Mouse (Mus musculus): Measurements from ENCODE around the gene Ret.

Ret gene

DNA sequence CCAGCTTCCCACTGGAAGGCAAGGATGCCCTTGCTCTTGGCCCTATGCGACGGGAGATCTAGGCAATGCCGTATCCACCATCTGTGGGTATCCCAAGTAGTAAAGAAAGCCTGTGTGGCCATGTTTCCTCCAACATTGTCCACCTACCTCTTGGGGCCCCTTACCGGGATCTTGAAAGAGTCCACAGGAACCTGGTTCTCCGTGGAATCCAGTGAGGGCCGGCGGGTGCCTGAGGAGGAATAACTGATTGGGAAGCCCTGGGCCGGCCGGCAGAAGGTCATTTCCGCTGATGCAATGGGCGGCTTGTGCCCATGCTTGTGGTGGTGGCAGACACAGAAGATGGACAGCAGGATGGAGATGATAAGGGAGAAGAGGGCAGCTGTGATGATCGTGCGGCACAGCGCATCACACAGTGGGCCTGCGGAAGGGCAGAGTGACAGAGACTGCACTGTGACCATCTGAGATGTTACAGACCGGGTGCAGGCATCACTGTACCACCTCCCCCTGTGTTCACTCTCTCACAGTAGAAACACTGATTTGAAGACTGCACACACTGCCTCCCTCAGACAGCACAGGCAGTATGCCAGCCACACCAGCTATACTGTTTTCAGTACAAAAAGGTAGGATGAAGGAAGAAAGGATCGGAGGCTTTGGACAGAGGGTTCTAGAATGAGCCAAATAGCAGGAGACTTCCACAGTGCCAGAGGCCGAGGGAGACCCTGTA is 24.1 kb downstream of the Ret start:
- no peak for DNase-seq

DNA sequence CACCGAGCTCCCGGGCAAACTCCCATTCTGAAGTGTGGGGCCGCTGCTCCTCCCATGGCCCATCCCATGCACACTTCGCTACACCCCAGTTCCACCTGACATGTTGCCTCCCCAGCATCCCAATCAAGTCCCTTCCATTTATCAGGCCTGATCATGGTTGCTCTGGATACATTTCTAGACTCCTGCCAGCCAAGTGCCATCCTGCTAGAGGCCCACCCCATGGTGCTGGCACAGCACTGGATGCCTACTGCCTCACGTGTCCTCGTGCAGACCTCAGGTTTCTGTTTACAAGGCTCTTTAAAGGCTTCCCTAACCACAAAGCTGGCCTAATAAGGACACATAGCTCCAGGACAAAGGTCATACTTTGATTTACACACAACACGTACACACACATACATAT is 26.1 kb downstream of the Ret start:
- no peak for DNase-seq

DNA sequence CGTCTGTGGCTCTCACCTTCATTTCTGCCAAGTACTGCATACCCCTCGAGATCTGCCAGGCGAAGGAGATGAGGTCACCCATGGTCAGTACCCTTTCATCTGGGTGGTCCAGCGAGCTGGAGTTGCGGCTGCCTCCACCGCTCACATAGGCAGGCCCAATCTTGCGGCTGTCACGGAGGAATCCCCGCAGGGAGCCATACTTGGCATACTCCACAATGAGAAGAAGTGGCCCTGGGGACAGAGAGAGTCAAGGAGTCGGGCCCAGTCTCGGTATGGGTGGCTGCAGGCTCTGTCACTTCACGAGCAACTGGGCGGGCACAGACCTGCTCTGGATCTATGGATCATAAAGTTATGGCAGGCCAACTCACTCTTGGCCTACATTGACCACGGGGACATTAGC is 29.4 kb downstream of the Ret start:
- no peak for DNase-seq

DNA sequence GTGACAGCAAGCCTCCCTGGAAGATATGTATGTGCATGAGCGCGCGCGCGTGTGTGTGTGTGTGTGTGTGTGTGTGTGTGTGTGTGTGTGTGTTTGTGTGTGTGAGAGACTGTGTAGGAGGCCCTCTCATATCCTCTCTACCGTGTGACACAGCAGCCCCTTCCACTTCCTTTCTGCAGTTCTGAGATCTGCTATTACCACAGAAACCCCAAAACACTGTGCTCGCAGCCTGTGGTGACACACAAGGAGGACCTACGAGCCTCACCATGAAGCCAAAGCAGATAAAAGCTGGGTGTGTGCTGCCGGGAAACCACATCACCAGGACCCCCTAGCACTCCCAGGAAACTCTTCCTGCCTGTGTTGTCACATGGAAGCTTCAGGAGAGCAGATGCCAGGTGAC is 30.5 kb downstream of the Ret start:
- peak; percentile 29 to 69 for DNase-seq

DNA sequence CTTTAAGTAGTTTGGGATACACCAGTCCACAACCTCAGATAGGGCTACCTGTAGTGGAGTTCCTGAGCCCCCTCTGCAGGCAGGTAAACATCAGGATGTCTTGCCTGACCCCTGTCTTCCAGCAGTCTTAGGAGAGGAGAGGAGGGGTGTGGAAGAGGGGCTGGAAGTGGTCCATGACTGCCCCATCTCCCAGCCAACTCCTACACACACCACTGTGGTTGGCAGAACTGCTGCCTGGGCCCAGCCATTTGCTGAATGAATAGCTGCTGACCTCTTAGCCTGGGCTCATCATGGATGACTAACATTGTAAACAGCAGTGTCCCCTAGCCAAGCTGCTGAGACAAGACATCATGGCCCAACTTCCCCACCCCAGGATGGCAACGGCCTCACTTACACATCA is 32.0 kb downstream of the Ret start:
- DNase-seq = no peak

DNA sequence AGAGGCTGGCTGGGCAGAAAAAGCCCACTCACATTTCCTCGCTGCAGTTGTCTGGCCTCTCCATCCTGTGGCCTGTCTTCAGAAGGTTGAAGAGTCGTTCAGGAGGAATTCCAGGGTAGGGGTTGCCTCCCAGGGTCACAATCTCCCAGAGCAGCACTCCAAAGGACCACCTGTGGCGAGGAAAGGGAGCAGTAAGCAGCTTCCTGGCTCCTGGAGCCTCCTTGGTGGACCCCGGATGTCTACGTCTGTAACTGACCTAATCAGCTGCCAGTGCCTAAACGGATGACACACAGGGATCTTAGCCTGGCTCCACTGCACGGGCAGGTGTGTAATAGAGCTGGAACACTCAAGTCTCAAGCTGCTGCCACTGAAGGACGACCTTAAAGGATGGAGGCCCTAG is 32.8 kb downstream of the Ret start:
- DNase-seq = no peak

GRCm38 (mm10) chr6:118163086-118163485 is 34.4 kb downstream of the Ret start:
- DNase-seq = no peak

DNA sequence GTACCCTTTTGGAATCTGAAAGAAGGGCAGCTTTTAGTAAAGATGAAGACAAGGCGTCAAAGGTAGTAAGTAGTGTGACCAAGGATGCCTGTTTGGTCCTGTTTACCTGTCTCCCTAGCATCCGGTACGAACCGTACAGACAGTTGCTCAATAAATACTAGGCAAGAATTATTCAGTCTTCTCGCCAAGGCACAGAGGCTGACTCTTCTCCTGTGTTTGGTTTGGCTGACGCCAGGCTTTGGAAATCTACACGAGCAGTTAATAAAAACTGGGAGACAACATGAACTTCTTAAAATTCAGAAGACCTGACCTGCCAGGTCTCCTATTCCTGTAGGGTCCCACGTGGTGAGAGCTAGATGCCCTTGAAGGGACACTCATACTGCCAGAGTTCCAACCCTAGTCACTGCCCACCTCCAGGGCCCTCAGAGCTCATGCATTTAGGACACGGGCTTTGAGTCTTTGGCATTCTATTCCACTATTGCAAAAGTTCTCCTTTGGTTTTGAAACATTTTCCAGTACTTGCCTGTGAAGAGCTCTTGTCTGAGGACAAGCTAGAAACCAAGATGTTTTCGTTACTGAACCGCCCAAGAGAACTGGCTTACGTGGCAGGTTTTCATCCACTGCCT is 34.9 kb downstream of the Ret start:
- no peak for DNase-seq

DNA sequence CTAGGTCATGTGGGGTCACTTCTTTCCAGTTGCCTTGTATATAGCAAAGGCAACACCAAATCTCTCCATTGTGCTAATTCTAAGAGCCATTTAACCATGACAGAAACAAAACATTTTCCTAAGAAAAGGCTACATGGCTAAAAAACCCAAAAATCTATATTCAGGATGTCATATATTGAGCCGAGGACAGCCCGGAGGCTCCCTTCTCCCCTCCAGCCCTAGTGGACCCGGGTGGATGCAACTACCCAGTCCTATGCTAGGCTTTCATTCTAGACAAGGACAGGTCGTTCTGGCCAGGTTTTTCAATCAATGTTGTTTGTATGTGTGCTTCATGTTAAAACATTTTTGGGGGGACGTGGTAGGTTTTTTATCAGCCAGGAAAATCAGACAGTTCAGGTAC is 44.4 kb downstream of the Ret start:
- no peak for DNase-seq

GRCm38 (mm10) chr6:118150988-118151387 is 46.5 kb downstream of the Ret start:
- DNase-seq = no peak

DNA sequence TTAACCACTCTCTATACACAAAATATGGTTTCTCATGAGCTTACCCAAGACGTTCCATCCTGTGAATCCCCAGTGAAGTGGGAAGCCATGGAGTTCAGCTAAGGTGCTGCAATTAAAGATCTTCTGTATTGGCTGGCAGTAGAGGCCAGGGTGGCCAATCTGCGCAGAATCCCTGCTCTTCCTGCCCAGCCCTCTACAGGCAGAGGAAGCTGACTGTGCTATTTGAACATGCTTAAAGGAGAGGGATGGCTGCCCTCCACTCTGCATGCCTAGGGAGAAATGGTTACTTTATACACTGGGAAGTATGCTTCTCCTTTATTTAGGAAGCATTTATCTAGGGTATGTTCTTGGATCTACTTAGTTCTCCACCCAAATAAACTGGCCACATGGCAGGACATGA is 47.0 kb downstream of the Ret start:
- DNase-seq = no peak

- no peak for DNase-seq
Observed at GRCm38 (mm10) chr6:118150128-118150527, 47.4 kb downstream of the Ret start.

DNA sequence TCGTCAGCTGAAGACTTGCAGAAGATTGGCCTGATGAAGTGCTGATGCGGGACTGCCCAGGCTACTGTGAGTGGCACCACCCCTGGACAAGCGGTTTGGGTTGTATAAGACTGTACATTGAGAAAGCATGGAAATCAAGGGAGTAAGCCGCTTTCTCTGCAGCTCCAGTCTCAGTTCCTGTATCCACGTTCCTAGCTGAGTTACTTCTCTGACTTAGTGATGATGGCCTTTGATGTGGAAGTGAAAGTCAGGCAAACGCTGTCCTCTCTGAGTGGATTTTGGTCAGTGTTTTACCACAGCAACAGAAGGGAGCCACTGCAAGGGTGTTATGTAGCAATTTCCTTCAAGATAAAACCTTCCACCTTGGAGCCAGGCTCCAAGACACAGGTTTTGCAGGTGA is 56.6 kb downstream of the Ret start:
- DNase-seq = no peak

DNA sequence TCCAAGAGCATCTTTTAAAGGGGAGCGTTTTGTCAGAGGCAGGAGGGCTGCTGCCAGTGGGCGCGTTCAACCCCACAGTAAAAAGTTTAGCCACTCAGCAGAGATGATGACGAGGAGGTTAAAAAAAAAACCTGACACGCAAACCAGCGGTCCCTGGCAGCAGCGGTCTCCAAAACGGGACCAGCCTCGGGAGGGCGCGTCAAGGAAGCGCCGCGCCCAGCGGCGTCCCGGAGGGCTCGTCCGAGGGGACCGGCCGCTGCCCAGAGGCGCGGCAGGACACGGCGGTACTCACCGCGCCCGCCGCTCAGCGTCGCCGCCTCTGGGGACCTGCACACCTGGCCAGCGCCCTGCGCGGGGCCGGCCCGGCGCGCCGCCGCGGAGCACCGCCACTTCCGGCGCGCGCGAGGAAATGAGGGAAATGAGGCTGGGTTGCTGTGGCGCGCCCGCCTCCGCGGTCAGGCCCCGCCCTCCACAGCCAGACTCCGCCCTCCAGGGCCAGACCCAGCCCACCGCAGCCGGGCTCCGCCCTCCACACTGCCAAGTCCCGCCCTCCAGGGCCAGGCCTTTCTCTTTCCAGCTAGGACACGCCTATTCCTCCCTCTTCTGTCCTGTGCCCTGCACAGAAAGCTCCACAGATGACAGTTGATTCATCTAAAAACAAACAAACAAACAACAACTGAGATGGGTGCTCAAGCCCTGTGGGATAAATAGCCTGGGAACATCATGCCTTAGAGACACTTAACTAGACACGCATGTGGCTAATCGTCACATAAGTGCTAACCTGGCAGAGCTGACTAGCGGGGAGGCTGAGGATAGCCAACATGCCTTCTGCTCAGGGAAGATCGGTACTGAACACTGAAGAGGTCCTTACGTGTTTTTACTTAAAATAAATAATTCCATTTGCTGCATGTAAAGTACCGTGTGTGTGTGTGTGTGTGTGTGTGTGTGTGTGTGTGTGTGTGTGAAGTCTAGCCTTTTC is 58.5 kb downstream of the Ret start, which contains the start of gene Csgalnact2:
Csgalnact2 (minus strand) TSS at position 410 of the 979 bp plus-strand sequence.
- DNase-seq = peak; percentile 77 to 84

GRCm38 (mm10) chr6:118137148-118137547 is 60.4 kb downstream of the Ret start:
- no peak for DNase-seq

- no peak for DNase-seq
Observed at GRCm38 (mm10) chr6:118134461-118134860, 63.1 kb downstream of the Ret start.

DNA sequence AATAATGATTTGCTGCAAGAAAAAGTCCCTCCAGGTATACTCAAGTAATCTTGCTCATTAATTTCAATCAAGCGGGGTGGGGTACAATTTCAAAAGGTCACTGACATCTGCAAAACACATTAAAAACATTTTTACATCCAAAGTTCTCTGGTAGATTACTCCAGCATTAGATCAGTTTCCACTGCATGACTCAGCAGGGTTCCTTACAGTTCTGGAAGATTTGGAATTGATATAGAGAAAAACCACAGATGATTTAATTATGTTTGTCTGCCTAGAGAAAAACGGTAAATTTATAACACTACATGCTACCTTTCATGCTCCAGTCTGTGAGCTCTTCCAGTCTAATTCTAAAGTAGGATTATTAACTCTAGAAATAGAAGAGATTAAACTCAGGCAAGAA is 67.5 kb downstream of the Ret start:
- no peak for DNase-seq

- no peak for DNase-seq
Observed at GRCm38 (mm10) chr6:118127827-118128487, 69.6 kb downstream of the Ret start.

GRCm38 (mm10) chr6:118127198-118127597 is 70.3 kb downstream of the Ret start:
- no peak for DNase-seq

- DNase-seq = no peak
Observed at GRCm38 (mm10) chr6:118126577-118126976, 70.9 kb downstream of the Ret start.

GRCm38 (mm10) chr6:118122767-118123166 is 74.8 kb downstream of the Ret start:
- DNase-seq = no peak

GRCm38 (mm10) chr6:118111810-118112209 is 85.7 kb downstream of the Ret start:
- DNase-seq = no peak
